Mouse (Mus musculus): ENCODE measurements around the gene Slc25a30.

DNA sequence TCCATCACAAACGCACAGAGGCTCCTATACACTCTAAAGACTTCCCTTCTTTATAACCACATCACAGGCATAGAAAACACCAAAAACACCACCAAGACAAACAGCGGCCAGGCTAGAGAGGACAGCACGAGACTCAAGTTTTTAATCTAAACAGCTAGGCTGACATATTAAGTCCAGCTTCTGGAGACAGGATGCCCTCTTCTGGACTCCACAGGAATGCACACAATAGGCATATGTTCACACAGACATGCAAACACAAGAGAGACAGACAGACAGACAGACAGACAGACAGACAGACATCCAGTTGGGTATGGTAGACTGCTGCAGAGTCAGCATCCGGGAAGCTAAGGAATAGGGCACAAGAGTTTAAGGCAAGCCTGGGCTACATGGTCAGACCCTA, 73.2 kb downstream of the Slc25a30 start:
- TF ChIP-seq CTCF (IDR thresholded peaks at IDR 0.05; ENCODE audit: low read depth) = no peak
- no peak for TF ChIP-seq EP300 (IDR thresholded peaks at IDR 0.05; ENCODE audit: low read depth)

All from liver, embryonic 14.5 days (tissue).